Mouse (Mus musculus): Measurements from ENCODE around the gene Enpep. TPM values are rescaled to one million over a fixed set of nuclear protein-coding genes. Genes with fewer than 3 reads are reported as not detected.

Enpep gene
- polyA plus RNA-seq, 1 experiment: not detected

- Histone ChIP-seq H3K27me3 (ENCODE audit: control insufficient read depth) (no peaks in the 10 kb centered on the region), H3K36me3 (ENCODE audit: control insufficient read depth) (no peaks in the 10 kb centered on the region), H3K4me1 (ENCODE audit: control insufficient read depth) (no peaks in the 10 kb centered on the region), H3K9me3 (ENCODE audit: control insufficient read depth, low read length) (no peaks in the 10 kb centered on the region), H3K4me3 (replicated peaks) (no peak overlapping the region)
- no peak for TF ChIP-seq TAL1 (IDR thresholded peaks at IDR 0.05; ENCODE audit: low read length)
- no peak for TF ChIP-seq GATA1 (IDR thresholded peaks at IDR 0.05; ENCODE audit: low read length)
These were observed 18.9 kb upstream of the Enpep start for GRCm38 (mm10) chr3:129351320-129351877.

- no peaks in the 10 kb centered on the region for H3K4me1 ChIP-seq (ENCODE audit: control insufficient read depth)
These were observed 14.8 kb upstream of the Enpep start for GRCm38 (mm10) chr3:129347277-129347676.

GRCm38 (mm10) chr3:129342767-129343166, 10.2 kb upstream of the Enpep start:
- Histone ChIP-seq H3K9me3 (ENCODE audit: control insufficient read depth, low read length) (no peaks in the 10 kb centered on the region), H3K4me1 (ENCODE audit: control insufficient read depth) (no peaks in the 10 kb centered on the region), H3K27me3 (ENCODE audit: control insufficient read depth) (no peaks in the 10 kb centered on the region), H3K36me3 (ENCODE audit: control insufficient read depth) (no peaks in the 10 kb centered on the region), H3K4me3 (replicated peaks) (no peak overlapping the region)
- TF ChIP-seq TAL1 (IDR thresholded peaks at IDR 0.05; ENCODE audit: low read length): no peak
- no peak for TF ChIP-seq GATA1 (IDR thresholded peaks at IDR 0.05; ENCODE audit: low read length)

More at GRCm38 (mm10) chr3:129347277-129347676, 14.8 kb upstream of the Enpep start:
- TF ChIP-seq GATA1 (IDR thresholded peaks at IDR 0.05; ENCODE audit: low read length): no peak
- TF ChIP-seq TAL1 (IDR thresholded peaks at IDR 0.05; ENCODE audit: low read length): no peak
- H3K36me3 ChIP-seq (ENCODE audit: control insufficient read depth): no peaks in the 10 kb centered on the region
- H3K4me3 ChIP-seq (replicated peaks): no peak overlapping the region
- H3K9me3 ChIP-seq (ENCODE audit: control insufficient read depth, low read length): no peaks in the 10 kb centered on the region
- no peaks in the 10 kb centered on the region for H3K27me3 ChIP-seq (ENCODE audit: control insufficient read depth)

GRCm38 (mm10) chr3:129341066-129341465, 8.5 kb upstream of the Enpep start:
- Histone ChIP-seq H3K36me3 (ENCODE audit: control insufficient read depth) (no peaks in the 10 kb centered on the region), H3K4me1 (ENCODE audit: control insufficient read depth) (no peaks in the 10 kb centered on the region), H3K9me3 (ENCODE audit: control insufficient read depth, low read length) (no peaks in the 10 kb centered on the region), H3K4me3 (replicated peaks) (no peak overlapping the region), H3K27me3 (ENCODE audit: control insufficient read depth) (no peaks in the 10 kb centered on the region)
- TF ChIP-seq GATA1 (IDR thresholded peaks at IDR 0.05; ENCODE audit: low read length) (no peak), TAL1 (IDR thresholded peaks at IDR 0.05; ENCODE audit: low read length) (no peak)

GRCm38 (mm10) chr3:129338296-129339091, 6.0 kb upstream of the Enpep start:
- Histone ChIP-seq H3K9me3 (ENCODE audit: control insufficient read depth, low read length) (no peaks in the 10 kb centered on the region), H3K36me3 (ENCODE audit: control insufficient read depth) (no peaks in the 10 kb centered on the region), H3K4me1 (ENCODE audit: control insufficient read depth) (no peaks in the 10 kb centered on the region), H3K27me3 (ENCODE audit: control insufficient read depth) (no peaks in the 10 kb centered on the region), H3K4me3 (replicated peaks) (no peak overlapping the region)
- TF ChIP-seq GATA1 (IDR thresholded peaks at IDR 0.05; ENCODE audit: low read length) (no peak), TAL1 (IDR thresholded peaks at IDR 0.05; ENCODE audit: low read length) (no peak)

GRCm38 (mm10) chr3:129332142-129332541, 378 bp downstream of the Enpep start:
- Histone ChIP-seq H3K4me3 (replicated peaks) (peak overlapping the region; percentile 41), H3K27me3 (ENCODE audit: control insufficient read depth) (no peaks in the 10 kb centered on the region), H3K9me3 (ENCODE audit: control insufficient read depth, low read length) (no peaks in the 10 kb centered on the region), H3K36me3 (ENCODE audit: control insufficient read depth) (no peaks in the 10 kb centered on the region), H3K4me1 (ENCODE audit: control insufficient read depth) (no peaks in the 10 kb centered on the region)
- no peak for TF ChIP-seq TAL1 (IDR thresholded peaks at IDR 0.05; ENCODE audit: low read length)
- no peak for TF ChIP-seq GATA1 (IDR thresholded peaks at IDR 0.05; ENCODE audit: low read length)

- no peaks in the 10 kb centered on the region for H3K36me3 ChIP-seq (ENCODE audit: control insufficient read depth)
- H3K4me3 ChIP-seq (replicated peaks): peak overlapping the region; percentile 41
- TF ChIP-seq TAL1 (IDR thresholded peaks at IDR 0.05; ENCODE audit: low read length) (no peak), GATA1 (IDR thresholded peaks at IDR 0.05; ENCODE audit: low read length) (no peak)
These were observed 1.1 kb downstream of the Enpep start for GRCm38 (mm10) chr3:129331427-129331826.

GRCm38 (mm10) chr3:129328056-129328455, 4.5 kb downstream of the Enpep start:
- H3K36me3 ChIP-seq (ENCODE audit: control insufficient read depth): no peaks in the 10 kb centered on the region
- TF ChIP-seq GATA1 (IDR thresholded peaks at IDR 0.05; ENCODE audit: low read length) (no peak), TAL1 (IDR thresholded peaks at IDR 0.05; ENCODE audit: low read length) (no peak)
- no peaks in the 10 kb centered on the region for H3K4me1 ChIP-seq (ENCODE audit: control insufficient read depth)
- H3K9me3 ChIP-seq (ENCODE audit: control insufficient read depth, low read length): no peaks in the 10 kb centered on the region
- H3K4me3 ChIP-seq (replicated peaks): no peak overlapping the region
- H3K27me3 ChIP-seq (ENCODE audit: control insufficient read depth): no peaks in the 10 kb centered on the region

More at GRCm38 (mm10) chr3:129331427-129331826, 1.1 kb downstream of the Enpep start:
- no peaks in the 10 kb centered on the region for H3K9me3 ChIP-seq (ENCODE audit: control insufficient read depth, low read length)
- no peaks in the 10 kb centered on the region for H3K27me3 ChIP-seq (ENCODE audit: control insufficient read depth)
- no peaks in the 10 kb centered on the region for H3K4me1 ChIP-seq (ENCODE audit: control insufficient read depth)

GRCm38 (mm10) chr3:129321585-129321984, 10.9 kb downstream of the Enpep start:
- TF ChIP-seq GATA1 (IDR thresholded peaks at IDR 0.05; ENCODE audit: low read length) (no peak), TAL1 (IDR thresholded peaks at IDR 0.05; ENCODE audit: low read length) (no peak)
- no peak overlapping the region for H3K4me3 ChIP-seq (replicated peaks)

More at GRCm38 (mm10) chr3:129321585-129321984, 10.9 kb downstream of the Enpep start:
- H3K36me3 ChIP-seq (ENCODE audit: control insufficient read depth): no peaks in the 10 kb centered on the region
- H3K9me3 ChIP-seq (ENCODE audit: control insufficient read depth, low read length): no peaks in the 10 kb centered on the region
- H3K27me3 ChIP-seq (ENCODE audit: control insufficient read depth): no peaks in the 10 kb centered on the region
- no peaks in the 10 kb centered on the region for H3K4me1 ChIP-seq (ENCODE audit: control insufficient read depth)

Measured in erythroblast, embryonic 14.5 days (primary cell).